Mouse (Mus musculus) small intestine, adult 2 months (tissue): ENCODE results near the gene Dse.

Source experiments
- CTCF ChIP-seq: fragments of 200-500 bp; IDR thresholded peaks from 2 replicates; pipeline ENCODE4 v1.5.1; 2012; ENCODE audit warnings: low read depth, mild to moderate bottlenecking, control low read depth, inconsistent platforms, low read length, moderate library complexity, mixed read lengths; ENCODE audit not compliant: insufficient replicate concordance, insufficient read length; ENCODE audit errors: extremely low read depth
- POLR2A ChIP-seq: fragments of 200-500 bp; IDR thresholded peaks from 2 replicates; pipeline ENCODE4 v1.6.1; 2012; ENCODE audit warnings: low read depth, mild to moderate bottlenecking, control low read depth, inconsistent platforms, low read length, moderate library complexity

DNA sequence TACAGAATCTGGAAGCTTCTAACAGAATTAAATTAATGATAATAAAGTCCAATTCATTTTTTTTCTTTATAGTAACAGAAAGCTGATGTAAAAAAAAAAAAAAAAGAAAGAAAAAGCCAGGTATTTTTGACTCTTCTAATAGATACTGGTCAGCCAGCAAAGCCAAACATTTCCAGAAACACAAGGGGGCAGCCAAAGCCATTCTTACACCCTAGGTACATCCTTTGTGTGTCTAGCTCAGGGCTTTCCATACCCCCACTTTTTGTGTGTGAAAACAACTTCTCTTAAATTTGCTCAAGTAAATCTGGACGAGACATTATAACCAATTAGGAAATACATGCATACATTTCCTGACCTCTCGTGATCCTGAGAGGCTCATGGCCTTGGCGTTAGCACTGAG is 55.7 kb downstream of the Dse start:
- no peak for TF ChIP-seq CTCF
- TF ChIP-seq POLR2A, result no peak
